Mouse (Mus musculus): ENCODE data around the gene Trappc1.
"Not testable (repeated sequence)": the region's sequence is repeated elsewhere in the genome, so short reads cannot be mapped to it uniquely, and the experiment has no call there.

Trappc1 gene

DNA sequence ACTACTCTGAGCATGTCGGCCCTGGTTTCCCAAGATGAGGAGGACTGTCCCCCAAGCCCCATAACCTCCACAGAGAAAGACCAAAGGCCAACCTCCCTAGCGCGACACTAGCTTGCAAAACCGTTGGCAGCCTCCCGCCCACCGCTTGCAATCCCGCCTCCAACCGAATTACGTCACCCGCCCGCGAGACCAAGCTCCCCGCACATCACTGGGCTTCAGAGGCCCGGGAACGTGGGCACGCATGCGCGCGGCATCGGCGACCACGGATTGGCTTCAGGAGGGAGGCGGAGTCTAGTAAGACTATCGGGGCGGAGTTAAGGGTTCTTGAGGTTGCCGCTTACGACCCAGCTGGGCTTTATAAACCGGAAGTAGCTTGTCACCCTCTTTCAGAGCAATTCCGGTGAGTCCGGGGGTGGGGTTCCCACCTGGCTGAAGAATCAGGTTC is at the start of gene Trappc1, which contains the start of gene Cntrob:
TSS of gene Trappc1 (plus strand) at position 314 of the 445 bp plus-strand sequence.
TSS of gene Cntrob (minus strand) at position 109 of the 445 bp plus-strand sequence.
- peak; percentile 96 for DNase-seq

DNA sequence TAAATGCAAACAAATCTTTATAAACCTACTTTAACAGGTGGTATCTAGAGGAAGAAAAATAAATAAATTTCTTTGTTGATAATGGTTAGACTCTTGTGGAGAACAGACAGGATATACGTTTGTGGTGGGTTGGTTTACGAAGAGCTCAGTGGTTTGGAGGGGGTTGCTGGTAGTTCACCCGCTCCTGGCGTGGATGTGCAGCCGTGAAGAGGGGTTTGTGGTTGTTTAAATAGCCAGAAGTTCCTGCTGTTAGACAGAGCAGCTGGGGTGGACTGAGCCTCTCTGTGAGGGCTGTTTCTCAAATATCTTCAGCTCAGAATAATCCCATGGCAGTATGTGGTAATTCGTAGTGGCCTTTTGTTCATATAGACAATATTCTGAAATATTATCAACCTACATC is 48.1 kb upstream of the Trappc1 start:
- no peak for DNase-seq

DNA sequence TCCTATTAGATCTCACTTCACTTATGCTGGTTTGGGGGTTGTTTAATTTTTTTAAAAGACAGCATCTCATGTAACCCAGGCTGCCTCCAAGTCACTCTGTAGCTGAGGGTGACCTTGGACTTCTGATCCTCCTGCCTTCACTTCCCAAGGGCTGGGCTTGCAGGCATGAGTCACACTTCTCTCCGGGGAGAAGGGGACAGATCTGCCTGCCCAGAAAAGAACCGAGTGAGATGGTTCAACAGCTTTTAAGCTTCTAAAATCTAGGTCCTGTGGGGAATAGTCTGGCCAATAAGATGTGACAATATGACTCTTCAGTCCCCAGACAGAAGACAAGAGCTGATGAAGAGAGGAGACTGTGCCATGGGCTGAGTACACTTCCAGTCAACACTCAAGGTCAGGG is 47.7 kb upstream of the Trappc1 start:
- no peak for DNase-seq

DNA sequence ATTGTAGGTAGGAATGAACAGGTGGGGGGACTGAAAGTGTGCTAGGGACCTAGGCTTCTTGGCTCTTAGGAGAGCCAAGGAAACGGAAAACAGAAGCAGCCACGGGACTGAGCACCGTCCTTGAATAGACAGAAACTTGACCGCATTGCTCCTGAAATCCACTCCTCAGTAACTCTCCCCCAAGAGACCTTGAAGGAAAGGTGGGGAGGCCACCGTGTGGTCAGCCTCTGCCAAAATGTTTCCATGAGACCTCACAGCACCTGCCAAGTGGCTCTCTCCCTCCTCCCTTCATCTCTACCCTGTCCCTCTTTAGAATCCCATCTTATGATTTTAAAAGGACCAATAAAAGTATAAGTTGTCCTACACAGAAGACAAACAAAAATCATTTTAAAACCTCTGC is 46.5 kb upstream of the Trappc1 start:
- no peak for DNase-seq

DNA sequence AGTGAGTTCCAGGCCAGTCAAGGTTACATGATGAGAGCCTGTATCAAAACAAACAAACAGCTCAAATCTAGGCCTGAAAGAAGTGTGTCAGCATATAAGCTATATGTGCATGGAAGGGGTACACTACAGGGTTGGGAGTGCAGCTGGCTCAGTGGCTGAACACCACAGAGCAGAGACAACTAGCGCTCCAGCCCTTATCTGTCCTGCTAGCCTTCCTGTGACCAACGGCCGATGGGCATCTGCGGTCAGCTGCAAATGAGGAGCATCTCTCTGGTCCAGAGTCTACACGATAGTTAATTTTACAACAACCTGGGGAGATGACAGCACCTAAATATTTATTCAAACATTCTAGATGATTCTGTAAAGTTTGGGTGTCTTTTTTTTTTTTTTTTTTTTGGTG is 32.7 kb upstream of the Trappc1 start:
- DNase-seq: no peak

DNA sequence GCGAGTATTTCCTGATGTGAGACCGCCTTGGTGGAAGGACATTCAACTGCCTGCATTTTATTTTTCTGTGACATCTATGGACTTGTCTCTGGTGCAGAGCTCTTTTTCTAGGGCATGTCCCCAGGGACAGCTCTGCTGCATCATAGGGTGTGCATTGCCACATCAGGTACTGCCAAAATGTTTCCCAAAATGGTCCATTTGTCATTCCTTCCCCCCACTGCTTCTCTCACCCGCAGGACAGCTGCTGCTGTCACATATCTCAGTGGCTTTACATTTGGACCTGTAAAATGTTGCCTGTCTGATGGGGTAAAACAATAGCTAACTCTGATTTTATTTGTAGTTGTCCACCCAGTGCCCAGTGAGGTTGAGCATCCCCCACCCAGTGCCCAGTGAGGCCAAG is 28.5 kb upstream of the Trappc1 start:
- DNase-seq: no peak

DNA sequence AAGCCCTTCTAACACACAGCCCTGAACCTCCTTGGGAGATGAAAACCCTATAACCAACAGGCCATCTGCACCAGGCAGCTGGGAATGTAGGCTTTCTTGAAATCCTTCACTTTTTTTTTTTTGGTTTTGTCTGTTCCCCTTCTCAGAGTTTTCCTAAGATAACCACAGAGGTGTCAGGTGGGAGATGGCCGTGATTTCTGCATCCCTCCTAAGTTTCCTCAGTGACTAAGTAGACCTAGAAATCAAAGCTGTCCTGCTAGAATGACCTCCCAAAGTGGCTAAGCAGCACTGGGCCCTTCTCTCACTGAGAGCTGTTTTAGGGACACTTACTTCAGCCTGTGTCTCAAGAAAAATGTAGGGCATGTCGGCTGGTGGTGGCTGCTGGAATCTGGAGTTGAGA is 26.0 kb upstream of the Trappc1 start:
- no peak for DNase-seq

DNA sequence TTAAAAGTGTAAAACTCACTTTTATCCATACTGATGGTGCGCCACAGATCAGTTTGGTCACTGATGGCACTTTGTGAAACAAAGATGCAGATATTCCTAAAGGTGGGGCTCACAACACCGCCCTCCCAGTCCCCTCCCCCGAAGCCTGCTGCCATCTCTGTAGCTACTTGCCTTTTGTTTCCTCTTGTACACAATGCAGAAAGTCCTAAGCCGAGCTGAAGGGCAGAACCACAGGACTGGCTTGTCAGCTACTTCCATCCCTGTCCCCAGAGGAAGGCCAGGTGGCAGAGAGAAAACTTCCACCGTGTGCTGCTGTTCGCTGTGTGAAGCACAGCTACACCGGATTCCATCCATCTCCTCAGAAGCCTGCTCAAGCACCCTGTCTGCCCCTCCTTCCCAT is 25.5 kb upstream of the Trappc1 start:
- DNase-seq: no peak

DNA sequence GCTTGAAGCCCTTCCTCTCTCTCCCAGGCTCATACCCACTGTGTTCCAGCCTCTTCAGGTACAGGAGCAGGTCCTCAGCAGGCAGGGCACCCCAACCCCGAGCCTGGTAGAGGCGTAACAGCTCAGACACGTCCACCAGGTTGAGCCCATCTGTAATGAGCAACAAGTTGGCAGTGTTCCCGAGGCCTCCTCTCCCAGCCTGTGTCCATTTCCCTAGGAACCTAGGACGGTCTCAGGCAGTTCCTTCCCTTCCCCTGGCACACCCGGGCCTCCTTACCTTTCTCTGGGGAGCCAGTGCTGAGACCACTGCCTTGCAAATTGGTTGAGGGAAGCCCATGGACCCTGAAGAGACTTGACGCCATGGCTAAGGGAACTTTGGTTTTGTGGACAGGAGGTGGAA is 21.0 kb upstream of the Trappc1 start:
- no peak for DNase-seq

DNA sequence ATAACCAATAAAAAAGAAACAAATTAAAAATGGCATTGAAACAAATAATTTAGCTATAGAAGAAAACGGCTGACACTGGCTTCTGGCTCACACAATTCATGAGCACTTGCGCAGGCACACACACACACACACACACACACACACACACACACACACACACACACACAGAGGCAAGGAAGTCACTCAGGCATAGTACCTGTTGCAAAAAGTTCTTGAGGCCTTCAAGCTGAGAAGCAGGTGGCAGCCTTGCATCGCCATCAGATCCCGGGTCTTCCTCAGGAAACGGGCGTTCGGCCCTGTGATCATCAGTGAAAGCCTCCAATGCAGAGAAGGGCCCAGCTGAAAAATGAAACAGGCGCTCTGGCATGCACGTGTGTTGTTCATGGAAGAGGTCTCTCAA is 18.5 kb upstream of the Trappc1 start:
- no peak for DNase-seq

DNA sequence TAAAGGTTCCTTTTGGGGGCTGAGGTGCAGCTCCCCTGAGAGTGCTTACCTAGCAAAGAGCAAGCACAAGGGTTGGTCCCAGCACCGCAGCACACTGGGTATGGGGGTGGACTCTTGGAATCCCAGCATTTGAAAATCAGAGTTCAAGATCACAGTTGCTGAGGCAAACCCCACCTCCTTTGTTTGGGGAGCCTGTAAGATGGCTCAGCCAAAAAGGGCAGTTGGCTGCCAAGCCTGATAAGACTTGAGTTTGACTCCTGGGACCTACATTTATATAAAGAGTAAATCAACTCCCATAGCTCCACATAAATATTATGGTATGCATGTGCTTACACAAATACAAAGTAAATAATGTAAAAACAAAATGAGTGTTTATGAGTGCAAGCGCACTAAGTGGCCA is 17.7 kb upstream of the Trappc1 start:
- DNase-seq: no peak

DNA sequence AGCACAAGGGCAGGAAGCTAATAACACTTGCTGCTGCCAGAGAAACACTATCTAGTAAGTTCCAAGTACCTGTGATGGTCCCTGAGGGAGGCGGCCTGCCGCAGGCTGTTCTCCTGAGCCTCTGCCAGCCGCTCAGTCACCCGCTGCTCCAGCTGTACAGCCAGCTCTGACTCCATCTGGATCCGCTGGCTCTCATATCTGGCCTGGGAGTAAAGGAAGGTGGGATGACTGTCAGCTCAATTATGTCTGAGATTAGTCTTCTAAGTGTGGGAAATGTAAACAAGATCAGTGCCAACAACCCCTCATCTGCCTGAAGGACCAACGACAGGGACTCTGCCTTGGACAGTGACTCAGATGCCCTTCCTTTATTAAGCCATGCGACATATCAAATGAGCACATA is 12.5 kb upstream of the Trappc1 start:
- DNase-seq: no peak

DNA sequence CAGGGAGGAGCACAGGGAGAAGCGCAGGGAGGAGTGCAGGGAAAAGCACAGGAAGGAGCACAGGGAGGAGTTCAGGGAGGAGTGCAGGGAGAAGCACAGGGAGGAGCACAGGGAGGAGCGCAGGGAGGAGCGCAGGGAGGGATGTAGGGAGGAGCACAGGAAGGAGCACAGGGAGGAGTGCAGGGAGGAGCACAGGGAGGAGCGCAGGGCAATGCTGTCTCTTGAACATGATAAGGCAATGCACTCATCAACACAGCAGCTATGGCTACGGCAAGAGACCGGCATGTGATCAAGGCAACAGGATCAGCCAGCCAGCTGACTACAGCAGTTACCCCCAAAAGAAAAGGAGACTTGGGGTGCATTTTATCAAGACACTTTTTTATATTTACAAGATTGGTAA is 7.4 kb upstream of the Trappc1 start:
- no peak for DNase-seq

DNA sequence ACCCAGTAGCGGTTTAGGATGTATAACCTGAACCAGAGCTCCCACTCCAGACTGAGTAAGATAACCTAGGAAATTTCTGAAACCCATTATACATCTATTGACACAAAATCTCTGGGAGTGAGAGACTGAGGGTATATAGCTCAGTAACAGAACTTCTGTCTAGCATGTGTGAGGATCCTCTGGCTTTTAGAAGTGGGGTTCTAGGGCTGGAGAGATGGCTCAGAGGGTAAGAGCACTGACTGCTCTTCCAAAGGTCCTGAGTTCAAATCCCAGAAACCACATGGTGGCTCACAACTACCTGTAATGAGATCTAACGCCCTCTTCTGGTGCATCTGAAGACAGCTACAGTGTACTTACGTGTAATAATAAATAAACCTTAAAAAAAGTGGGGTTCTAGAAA is 5.8 kb upstream of the Trappc1 start:
- DNase-seq: not testable (repeated sequence)

DNA sequence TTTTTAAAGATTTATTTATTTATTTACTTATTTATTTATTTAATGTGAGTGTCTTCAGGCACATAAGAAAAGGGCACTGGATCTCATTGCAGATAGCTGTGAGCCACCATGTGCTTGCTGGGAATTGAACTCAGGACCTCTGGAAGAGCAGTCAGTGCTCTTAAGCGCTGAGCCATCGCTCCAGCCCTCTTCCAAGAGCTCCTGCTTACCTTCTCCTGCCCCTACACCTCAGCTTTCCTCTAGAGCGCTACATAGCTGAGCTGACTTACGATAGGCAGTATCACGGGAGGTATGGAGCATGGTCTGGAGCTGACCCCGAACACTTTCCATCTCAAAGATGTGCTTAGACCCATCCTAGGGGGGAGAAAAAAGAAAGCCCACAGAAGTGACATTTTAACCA is 2.2 kb upstream of the Trappc1 start:
- no peak for DNase-seq

DNA sequence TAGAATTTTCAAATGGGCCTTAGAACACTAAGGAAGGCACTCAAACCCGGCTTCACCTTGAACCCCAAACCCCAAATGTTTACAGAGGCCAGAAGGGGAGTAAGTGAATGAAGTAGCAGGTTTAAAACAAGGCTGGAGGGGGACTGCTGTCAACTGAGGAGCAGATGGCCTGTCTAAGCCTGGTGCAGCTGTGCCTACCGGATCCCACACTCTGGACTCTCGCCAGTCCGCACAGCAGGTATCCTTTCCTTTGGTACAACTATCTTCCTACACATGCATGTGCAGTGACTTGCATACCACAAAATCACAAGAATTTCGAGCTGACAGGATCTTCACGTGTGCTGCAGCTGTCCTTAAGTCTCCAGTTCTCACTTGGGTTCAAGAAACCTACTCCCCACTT is 1.8 kb upstream of the Trappc1 start:
- no peak for DNase-seq

DNA sequence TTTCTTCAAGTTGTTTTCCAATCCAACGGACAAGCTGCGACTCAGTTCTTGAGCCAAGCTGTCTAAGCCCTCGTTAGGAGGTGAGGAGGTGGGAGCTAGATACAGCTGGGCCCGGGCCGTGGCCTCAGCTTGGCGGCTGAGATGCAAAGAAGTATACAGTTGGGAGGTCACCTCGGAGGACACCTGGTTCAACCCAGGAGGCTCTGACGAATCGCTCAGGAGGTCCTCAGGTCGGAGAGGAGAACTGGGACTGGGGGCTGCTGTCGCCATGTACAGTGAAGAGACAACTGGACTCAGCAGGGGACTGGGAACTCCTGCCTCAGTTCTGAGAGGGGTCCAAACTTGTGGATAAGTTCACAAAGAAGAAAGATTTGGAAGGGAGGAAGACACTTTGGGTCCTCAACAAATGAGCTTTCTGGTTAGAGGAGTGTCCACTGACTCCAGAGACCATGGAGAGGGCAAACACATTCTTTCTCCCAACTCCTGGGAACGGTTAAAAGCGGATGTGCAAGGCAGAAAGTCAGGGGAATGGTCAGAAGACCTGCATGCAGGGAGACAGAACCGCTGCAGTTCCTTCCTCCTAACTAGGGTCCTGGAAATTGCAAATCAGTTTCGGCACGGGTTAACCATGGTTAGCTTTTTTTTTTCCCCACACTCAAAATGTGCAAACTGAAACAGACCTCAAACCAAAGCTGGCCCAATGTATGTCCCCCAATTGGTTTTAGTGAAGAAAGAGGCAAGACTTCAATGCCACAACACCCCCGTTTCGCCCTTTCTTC is 898 bp upstream of the Trappc1 start:
- DNase-seq: no peak

DNA sequence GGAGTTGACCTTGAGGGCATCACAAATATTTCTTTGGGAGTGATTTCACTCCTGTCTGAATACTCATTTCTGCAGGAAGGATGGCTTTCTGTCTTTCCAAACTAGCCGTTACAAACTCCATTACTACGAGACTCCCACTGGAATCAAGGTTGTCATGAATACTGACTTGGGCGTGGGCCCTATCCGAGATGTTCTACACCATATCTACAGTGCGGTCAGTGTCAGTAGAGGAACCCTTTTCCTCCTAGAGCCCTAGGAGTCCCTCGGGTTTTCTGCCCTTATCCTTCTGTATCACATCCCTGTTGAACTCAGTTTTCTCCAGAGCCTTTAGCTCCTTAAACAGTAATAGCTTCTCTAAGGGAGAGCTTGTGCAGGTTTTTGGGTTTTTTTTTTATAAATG is 969 bp downstream of the Trappc1 start:
- DNase-seq: no peak

DNA sequence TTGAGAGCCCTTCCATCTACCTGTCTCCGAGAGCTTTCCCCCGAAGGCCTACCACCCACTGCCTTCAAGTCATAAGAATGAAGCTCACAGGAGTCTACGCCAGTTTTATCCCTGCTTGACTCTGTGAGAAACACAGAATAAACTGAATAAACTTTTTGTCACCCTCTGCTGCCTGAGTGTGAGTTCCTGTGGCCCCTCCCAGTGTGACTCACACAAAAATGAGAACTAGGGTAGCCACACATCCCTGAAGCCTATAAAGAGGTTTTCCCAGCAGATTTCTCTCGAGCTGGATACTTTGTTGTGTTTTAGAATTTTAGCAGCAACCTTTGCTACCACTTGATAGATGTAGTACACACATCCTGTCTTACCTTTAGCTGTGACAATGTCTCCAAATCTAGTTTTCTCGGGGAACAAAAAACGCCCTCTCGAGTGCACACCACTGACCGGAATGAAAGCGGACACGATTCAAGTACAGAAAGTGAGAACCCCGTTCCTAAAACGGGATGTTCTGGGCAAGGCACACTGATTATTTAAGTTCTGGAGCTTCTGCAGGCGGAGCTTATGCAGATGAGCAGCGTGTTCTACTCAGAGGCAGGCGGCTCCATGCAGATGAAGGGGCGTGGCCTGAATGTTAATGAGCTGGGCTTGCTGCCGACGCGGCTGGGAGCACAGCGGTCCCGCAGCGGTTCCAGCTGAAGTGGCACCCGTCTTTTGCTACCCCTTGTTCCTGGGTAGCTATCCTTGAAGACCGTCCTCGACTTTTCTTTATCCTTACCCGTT is 2.0 kb downstream of the Trappc1 start, which contains the start of gene Kcnab3:
TSS of gene Kcnab3 (plus strand) at position 631 of the 780 bp plus-strand sequence.
- peak; percentile 88 for DNase-seq

DNA sequence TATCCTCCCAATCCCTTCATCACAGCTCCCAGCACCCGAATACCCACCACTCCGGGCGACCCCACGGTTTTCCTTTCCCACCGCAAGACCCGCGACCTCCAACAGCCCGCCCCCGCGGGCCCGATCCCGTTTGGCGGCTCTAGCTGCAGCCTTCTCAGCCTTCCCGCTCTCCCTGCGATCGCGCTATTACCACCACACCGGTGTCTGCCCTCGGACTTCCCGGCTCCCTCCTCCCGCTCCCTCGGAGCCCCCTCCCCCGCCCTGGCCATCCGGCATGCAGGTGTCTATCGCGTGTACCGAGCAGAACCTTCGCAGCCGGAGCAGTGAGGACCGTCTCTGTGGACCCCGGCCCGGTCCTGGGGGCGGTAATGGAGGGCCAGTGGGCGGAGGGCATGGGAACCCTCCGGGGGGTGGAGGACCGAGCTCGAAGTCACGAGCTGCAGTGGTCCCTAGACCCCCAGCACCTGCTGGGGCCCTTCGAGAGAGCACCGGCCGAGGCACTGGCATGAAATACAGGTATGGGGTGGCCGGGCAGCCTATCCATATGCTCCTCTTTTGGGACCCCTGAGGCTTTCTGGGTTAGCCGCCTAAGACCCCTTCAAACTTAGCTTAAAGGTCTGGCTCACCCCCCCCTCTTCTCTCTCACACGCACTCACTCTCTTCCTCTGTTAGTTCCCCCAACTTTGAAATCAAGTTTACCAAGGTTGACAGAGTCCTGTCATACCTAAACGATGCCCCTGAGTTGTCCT is 2.8 kb downstream of the Trappc1 start:
- no peak for DNase-seq

DNA sequence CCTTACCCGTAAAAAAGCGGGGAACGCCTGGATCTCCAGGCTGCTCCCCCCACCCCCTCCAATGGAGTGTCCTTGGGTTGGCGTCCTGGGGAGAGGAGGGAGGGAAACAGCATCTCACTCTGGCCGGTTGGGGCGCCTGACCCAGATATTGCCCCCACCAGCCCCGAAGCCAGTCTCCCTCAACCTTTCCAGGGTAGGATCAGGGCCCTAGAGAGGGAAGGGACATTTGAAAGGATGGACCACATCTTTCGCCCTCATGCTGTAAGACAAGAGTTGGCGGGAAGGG is 3.3 kb downstream of the Trappc1 start:
- no peak for DNase-seq

DNA sequence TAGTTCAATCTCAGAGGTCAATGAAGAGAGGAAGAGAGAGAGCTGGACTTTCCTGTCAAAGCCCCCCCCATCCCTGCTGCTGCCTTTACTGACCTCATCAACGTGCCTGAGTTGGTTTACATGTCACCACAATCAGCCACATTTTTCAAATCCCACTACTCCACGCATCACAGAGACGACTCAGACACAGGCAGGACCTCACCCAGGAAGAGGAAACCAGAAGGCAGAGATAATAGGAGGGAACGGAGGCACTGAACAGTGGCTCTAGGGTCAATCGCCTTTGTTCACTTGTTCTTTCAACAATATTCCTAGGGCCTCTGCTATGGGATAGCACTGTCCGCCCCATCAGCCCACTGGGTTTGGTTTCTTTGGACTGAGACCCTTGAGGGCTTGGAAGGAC is 3.9 kb downstream of the Trappc1 start:
- DNase-seq: no peak

DNA sequence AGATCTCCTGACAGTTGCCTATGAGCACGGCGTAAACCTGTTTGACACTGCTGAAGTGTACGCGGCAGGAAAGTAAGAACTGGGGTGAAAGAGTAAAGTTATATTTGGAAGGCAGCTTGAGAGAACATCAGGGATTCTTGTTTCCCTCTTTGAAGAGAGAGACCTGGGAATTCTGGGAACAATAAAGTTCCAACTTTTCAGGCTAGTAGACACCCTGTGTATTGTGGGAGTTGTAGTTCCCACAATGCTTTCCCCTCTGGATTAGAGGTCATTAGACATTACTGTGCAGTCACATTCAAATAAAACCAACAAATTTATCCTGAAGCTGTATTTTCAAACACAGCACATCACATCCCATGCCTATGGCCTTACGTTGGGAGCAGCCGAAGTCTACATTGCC is 4.7 kb downstream of the Trappc1 start:
- no peak for DNase-seq

DNA sequence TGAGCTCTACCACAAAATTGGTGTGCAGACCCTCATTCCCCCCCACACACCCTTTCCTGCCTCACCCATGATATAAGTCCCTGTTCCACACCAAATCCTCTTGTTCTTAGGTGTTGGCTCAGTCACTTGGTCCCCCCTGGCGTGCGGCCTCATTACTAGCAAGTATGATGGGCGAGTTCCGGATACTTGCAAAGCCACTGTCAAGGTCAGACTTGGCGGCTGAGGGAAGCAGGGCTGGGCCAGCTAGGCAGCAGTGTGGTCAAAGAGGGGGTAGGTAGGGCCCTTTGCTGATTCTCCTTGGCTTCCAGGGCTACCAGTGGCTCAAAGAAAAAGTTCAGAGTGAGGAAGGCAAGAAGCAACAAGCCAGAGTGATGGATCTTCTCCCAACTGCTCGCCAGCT is 7.4 kb downstream of the Trappc1 start:
- no peak for DNase-seq

Measured in kidney, adult 18-20 months (tissue).